Mouse (Mus musculus) midbrain, embryonic 12.5 days (tissue): ENCODE results near the gene Trappc1. TPM values are rescaled to one million over a fixed set of nuclear protein-coding genes. Genes with fewer than 3 reads are reported as not detected.

ENCODE experiments used
- ATAC-seq: fragments of 200-750 bp; cut with Nextera tagmentation; 2 replicates; pipeline ENCODE4 v1.8.0; 2017; ENCODE audit warnings: low read depth, moderate TSS enrichment, moderate library complexity; ENCODE audit not compliant: low FRiP score
- H3K27ac ChIP-seq: fragments of 300-500 bp; sonication (generic); replicated peaks from 2 replicates; pipeline ENCODE4 v1.5.1; 2016; ENCODE audit warnings: mild to moderate bottlenecking
- H3K27me3 ChIP-seq: fragments of 300-500 bp; sonication (generic); 2 replicates; pipeline ENCODE4 v1.6.1; 2016; ENCODE audit warnings: mild to moderate bottlenecking
- H3K36me3 ChIP-seq: fragments of 300-500 bp; sonication (generic); 2 replicates; pipeline ENCODE4 v1.6.1; 2016
- H3K4me1 ChIP-seq: fragments of 300-500 bp; sonication (generic); 2 replicates; pipeline ENCODE4 v1.6.1; 2016
- H3K4me2 ChIP-seq: fragments of 300-500 bp; sonication (generic); replicated peaks from 2 replicates; pipeline ENCODE4 v1.6.1; 2016; ENCODE audit warnings: mild to moderate bottlenecking, moderate library complexity
- H3K4me3 ChIP-seq: fragments of 300-500 bp; sonication (generic); 2 replicates; pipeline ENCODE4 v1.5.1; 2016; ENCODE audit warnings: mild to moderate bottlenecking
- H3K9ac ChIP-seq: fragments of 300-500 bp; sonication (generic); replicated peaks from 2 replicates; pipeline ENCODE4 v1.6.1; 2016; ENCODE audit warnings: mild to moderate bottlenecking, moderate library complexity
- H3K9me3 ChIP-seq: fragments of 300-500 bp; sonication (generic); 2 replicates; pipeline ENCODE4 v1.6.1; 2016; ENCODE audit warnings: mild to moderate bottlenecking
- WGBS: fragments of 180-500 bp; shearing (Covaris S2); methylation state at CpG from one replicate; pipeline ENCODE4 v1.1.7; 2016; 5-methylcytosine and 5-hydroxymethylcytosine counted together
- polyA plus RNA-seq: library from polyadenylated mRNA; unstranded; fragments of >200 nt; fragmentation: Nextera tagmentation; extraction: Ambion mirVana; gene quantifications from 2 replicates; pipeline ENCODE4 v1.2.1, GENCODE M21; 2016

Trappc1 gene
- polyA plus RNA-seq, 1 experiment from 2014 or later = 187 TPM

GRCm38 (mm10) chr11:69331929-69332405 lies 8.2 kb downstream of the Trappc1 start:
- H3K4me2 ChIP-seq = peak overlapping the region; percentile 57
- H3K9me3 ChIP-seq = no peaks in the 10 kb centered on the region
- no peaks in the 10 kb centered on the region for H3K36me3 ChIP-seq
- peak overlapping the region; percentile 36 for H3K27ac ChIP-seq
- peaks cover 7% of the 10 kb centered on the region; the same call in 1 of the 2 replicates for H3K4me1 ChIP-seq
- H3K9ac ChIP-seq = peak overlapping the region; percentile 54
- peaks cover 39% of the 10 kb centered on the region for H3K27me3 ChIP-seq
- peak; percentile 54; the same call in 1 of the 2 replicates for ATAC-seq
- WGBS = 3% methylated on average over 24 of the region's 24 CpGs
- H3K4me3 ChIP-seq = peak overlapping the region; percentile 43

- Histone ChIP-seq H3K4me2 (peak overlapping the region; percentile 57; the same call in 1 of the 2 replicates), H3K27me3 (peaks cover 31% of the 10 kb centered on the region)
Observed at GRCm38 (mm10) chr11:69332713-69333253, 9.0 kb downstream of the Trappc1 start.

DNA sequence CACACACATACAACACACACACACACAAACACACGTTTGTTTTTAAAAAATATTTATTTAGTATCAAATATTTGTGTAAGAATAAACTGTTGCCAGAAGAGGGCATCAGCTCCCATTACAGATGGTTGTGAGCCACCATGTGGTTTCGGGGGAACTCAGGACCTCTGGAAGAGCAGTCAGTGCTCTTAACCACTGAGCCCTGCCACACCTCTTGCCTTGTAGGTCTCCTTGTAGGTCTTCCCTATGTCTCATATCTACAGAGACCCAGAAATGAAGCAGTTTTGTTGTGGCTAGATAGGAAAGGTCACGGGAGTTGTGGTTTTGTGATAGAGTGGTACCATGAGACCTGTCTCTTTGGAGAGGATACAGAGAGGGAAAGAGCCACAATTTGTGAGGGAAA lies 10.1 kb downstream of the Trappc1 start:
- H3K27me3 ChIP-seq = peaks cover 25% of the 10 kb centered on the region
- H3K4me2 ChIP-seq = no peak overlapping the region
- H3K9me3 ChIP-seq = no peaks in the 10 kb centered on the region
- no peak for ATAC-seq
- H3K9ac ChIP-seq = no peak overlapping the region
- H3K27ac ChIP-seq = no peak overlapping the region
- 66% methylated on average over 3 of the region's 3 CpGs for WGBS
- peaks cover 6% of the 10 kb centered on the region; the same call in 1 of the 2 replicates for H3K4me1 ChIP-seq
- no peak overlapping the region for H3K4me3 ChIP-seq
- H3K36me3 ChIP-seq = no peaks in the 10 kb centered on the region

More at GRCm38 (mm10) chr11:69332713-69333253, 9.0 kb downstream of the Trappc1 start:
- Histone ChIP-seq H3K9me3 (no peaks in the 10 kb centered on the region), H3K4me3 (no peak overlapping the region), H3K9ac (no peak overlapping the region), H3K36me3 (no peaks in the 10 kb centered on the region), H3K27ac (peak overlapping the region; percentile 36; the same call in 1 of the 2 replicates), H3K4me1 (peaks cover 6% of the 10 kb centered on the region; the same call in 1 of the 2 replicates)
- WGBS = 36% methylated on average over 8 of the region's 8 CpGs
- ATAC-seq = no peak

GRCm38 (mm10) chr11:69334796-69335195 lies 11.0 kb downstream of the Trappc1 start:
- no peak overlapping the region for H3K9ac ChIP-seq
- WGBS = 68% methylated on average over 4 of the region's 4 CpGs
- no peak overlapping the region for H3K27ac ChIP-seq
- no peaks in the 10 kb centered on the region for H3K36me3 ChIP-seq
- H3K4me1 ChIP-seq = peaks cover 6% of the 10 kb centered on the region; the same call in 1 of the 2 replicates
- no peaks in the 10 kb centered on the region for H3K9me3 ChIP-seq
- no peak overlapping the region for H3K4me3 ChIP-seq
- ATAC-seq = no peak
- H3K4me2 ChIP-seq = no peak overlapping the region
- H3K27me3 ChIP-seq = peaks cover 26% of the 10 kb centered on the region

DNA sequence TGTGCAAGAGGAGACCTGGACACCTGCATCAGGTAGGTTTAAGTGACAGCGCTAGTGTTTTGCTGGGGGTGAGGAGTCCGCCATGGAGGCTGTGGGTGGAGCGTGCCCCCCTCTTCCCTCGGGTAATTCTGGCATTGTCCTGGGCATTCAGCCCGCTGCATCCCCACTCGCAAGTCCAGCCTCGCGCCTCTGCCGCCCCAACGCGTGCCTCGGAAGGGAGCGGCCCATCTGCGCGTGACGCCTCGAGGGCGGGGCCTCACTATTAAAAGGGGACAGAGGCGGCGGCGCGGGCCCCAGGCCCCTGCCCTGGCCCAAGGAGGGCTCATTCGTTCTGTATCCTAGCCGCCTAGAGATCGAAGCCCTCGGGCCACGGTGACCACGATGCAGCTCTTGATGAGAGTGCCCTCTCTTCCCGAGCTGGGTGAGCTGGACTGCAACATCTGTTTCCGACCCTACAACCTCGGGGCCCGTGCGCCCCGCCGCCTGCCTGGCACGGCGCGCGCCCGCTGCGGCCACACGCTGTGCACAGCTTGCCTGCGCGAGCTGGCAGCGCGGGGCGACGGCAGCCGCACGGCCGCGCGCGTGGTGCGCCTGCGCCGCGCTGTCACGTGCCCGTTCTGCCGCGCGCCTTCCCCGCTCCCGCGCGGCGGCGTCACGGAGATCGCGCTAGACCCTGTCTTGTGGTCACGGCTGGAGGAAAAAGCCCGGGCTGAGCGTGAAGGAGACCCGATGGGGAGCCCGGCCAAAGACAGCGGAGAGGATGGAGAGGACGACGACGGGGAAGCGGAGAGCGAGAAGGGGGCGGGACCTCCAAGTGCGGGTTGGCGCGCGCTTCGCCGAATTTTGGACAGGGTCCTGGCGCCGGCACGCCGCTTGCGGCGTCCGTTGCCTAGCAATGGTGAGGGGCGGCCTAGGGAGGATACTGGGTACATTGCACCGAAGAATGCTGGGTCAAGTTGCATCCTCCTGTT lies 16.7 kb downstream of the Trappc1 start, which contains the start of gene Rnf227:
Rnf227 (plus strand) TSS at position 301 of the 971 bp plus-strand sequence.
- WGBS = 1% methylated on average over 98 of the region's 99 CpGs
- H3K36me3 ChIP-seq = peaks cover 24% of the 10 kb centered on the region
- peak within 1 kb of the TSS; percentile 79 for H3K4me2 ChIP-seq
- H3K4me3 ChIP-seq = peak within 1 kb of the TSS; percentile 60
- H3K4me1 ChIP-seq = peaks cover 16% of the 10 kb centered on the region
- peak within 1 kb of the TSS; percentile 59 for H3K9ac ChIP-seq
- peak within 1 kb of the TSS; percentile 80 for H3K27ac ChIP-seq
- ATAC-seq = peak; percentile 87
- no peaks in the 10 kb centered on the region for H3K9me3 ChIP-seq
- H3K27me3 ChIP-seq = peaks cover 19% of the 10 kb centered on the region

GRCm38 (mm10) chr11:69346441-69346840 lies 22.7 kb downstream of the Trappc1 start:
- whole genome bisulfite sequencing = 91% methylated on average over 24 of the region's 26 CpGs
- H3K36me3 ChIP-seq = peaks cover 84% of the 10 kb centered on the region
- ATAC-seq = no peak

GRCm38 (mm10) chr11:69356544-69356943 lies 32.8 kb downstream of the Trappc1 start:
- 91% methylated on average over 5 of the region's 5 CpGs for WGBS
- H3K9ac ChIP-seq = no peak overlapping the region
- no peak overlapping the region for H3K4me3 ChIP-seq
- ATAC-seq = no peak
- no peaks in the 10 kb centered on the region for H3K27me3 ChIP-seq
- H3K36me3 ChIP-seq = peaks cover 97% of the 10 kb centered on the region
- no peak overlapping the region for H3K4me2 ChIP-seq
- H3K4me1 ChIP-seq = no peaks in the 10 kb centered on the region
- no peak overlapping the region for H3K27ac ChIP-seq
- no peaks in the 10 kb centered on the region for H3K9me3 ChIP-seq

More at GRCm38 (mm10) chr11:69346441-69346840, 22.7 kb downstream of the Trappc1 start:
- no peak overlapping the region for H3K27ac ChIP-seq
- H3K4me3 ChIP-seq = no peak overlapping the region
- no peak overlapping the region for H3K4me2 ChIP-seq
- H3K4me1 ChIP-seq = peaks cover 2% of the 10 kb centered on the region
- H3K9me3 ChIP-seq = no peaks in the 10 kb centered on the region
- H3K9ac ChIP-seq = no peak overlapping the region
- no peaks in the 10 kb centered on the region for H3K27me3 ChIP-seq

DNA sequence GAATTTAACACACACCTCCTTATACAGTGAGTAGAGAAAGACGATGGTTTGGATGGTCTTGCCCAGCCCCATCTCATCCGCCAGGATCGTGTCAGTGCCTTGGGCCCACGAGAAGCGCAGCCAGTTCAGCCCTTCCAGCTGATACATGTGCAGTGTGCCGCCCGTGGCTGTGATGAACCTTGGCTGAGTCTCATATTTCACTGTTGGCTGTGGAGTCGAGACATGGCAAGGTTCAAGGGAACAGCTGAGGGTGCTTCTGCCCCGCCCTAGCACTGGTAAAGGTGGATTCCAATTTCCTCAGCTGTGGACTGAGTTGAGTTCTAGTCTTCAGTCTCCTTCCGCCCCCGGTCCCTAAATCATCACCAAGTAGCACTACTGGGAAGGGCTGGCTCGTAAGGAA lies 33.9 kb downstream of the Trappc1 start:
- Histone ChIP-seq H3K27ac (no peak overlapping the region), H3K27me3 (no peaks in the 10 kb centered on the region), H3K4me3 (no peak overlapping the region), H3K9ac (no peak overlapping the region), H3K36me3 (peaks cover 96% of the 10 kb centered on the region), H3K9me3 (no peaks in the 10 kb centered on the region), H3K4me1 (0 out of 2 replicates have a peak, but pooled peaks cover 4% of the 10 kb centered on the region), H3K4me2 (no peak overlapping the region)
- no peak for ATAC-seq
- 95% methylated on average over 12 of the region's 12 CpGs for WGBS

GRCm38 (mm10) chr11:69362021-69362420 lies 38.2 kb downstream of the Trappc1 start:
- Histone ChIP-seq H3K27me3 (no peaks in the 10 kb centered on the region), H3K36me3 (peaks cover 72% of the 10 kb centered on the region), H3K9me3 (no peaks in the 10 kb centered on the region), H3K4me2 (no peak overlapping the region), H3K4me3 (no peak overlapping the region), H3K27ac (no peak overlapping the region), H3K4me1 (peaks cover 28% of the 10 kb centered on the region), H3K9ac (no peak overlapping the region)
- WGBS = 74% methylated on average over 7 of the region's 7 CpGs
- ATAC-seq = no peak

- no peak overlapping the region for H3K4me2 ChIP-seq
- H3K4me1 ChIP-seq = peaks cover 31% of the 10 kb centered on the region
- no peaks in the 10 kb centered on the region for H3K9me3 ChIP-seq
- peaks cover 67% of the 10 kb centered on the region for H3K36me3 ChIP-seq
- no peak overlapping the region for H3K4me3 ChIP-seq
- WGBS = 90% methylated on average over 2 of the region's 2 CpGs
- no peaks in the 10 kb centered on the region for H3K27me3 ChIP-seq
- no peak overlapping the region for H3K9ac ChIP-seq
- H3K27ac ChIP-seq = no peak overlapping the region
- ATAC-seq = no peak
Observed at GRCm38 (mm10) chr11:69362479-69362878, 38.7 kb downstream of the Trappc1 start.

DNA sequence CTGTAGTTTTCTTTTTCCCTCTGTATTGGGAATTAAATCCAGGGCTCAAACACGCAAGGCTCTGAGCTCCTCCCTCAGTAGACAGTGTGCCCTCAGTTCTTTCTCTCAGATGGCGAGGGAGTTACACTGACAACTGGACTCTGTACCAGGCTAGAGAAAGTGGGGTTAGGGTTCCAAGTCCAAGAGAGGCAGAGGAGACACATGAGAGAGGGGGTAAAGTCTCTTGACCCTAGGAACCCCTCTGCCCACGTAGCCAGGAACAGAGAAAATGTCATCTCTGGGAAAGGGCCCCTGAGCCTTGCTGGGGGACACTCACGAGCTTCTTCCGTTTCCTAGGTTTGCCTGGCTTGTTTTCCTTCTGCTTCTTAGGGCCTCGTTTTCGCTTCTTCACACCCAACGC lies 40.6 kb downstream of the Trappc1 start:
- WGBS = 51% methylated on average over 8 of the region's 8 CpGs
- Histone ChIP-seq H3K27ac (peak overlapping the region; percentile 100), H3K9ac (peak overlapping the region; percentile 37; the same call in 1 of the 2 replicates), H3K4me2 (peak overlapping the region; percentile 87), H3K36me3 (peaks cover 50% of the 10 kb centered on the region), H3K9me3 (no peaks in the 10 kb centered on the region), H3K4me3 (no peak overlapping the region), H3K27me3 (no peaks in the 10 kb centered on the region), H3K4me1 (peaks cover 39% of the 10 kb centered on the region)
- ATAC-seq = no peak

- Histone ChIP-seq H3K4me2 (peak overlapping the region; percentile 87), H3K9ac (peak overlapping the region; percentile 37; the same call in 1 of the 2 replicates), H3K27ac (peak overlapping the region; percentile 100), H3K27me3 (no peaks in the 10 kb centered on the region), H3K9me3 (no peaks in the 10 kb centered on the region), H3K36me3 (peaks cover 45% of the 10 kb centered on the region), H3K4me3 (no peak overlapping the region), H3K4me1 (peaks cover 42% of the 10 kb centered on the region)
- no peak for ATAC-seq
- under 1% methylated on average over 6 of the region's 6 CpGs for WGBS
Observed at GRCm38 (mm10) chr11:69364910-69365309, 41.1 kb downstream of the Trappc1 start.
